Mouse (Mus musculus): Measurements from ENCODE around the gene Smg5.
"Not testable (repeated sequence)": the region's sequence is repeated elsewhere in the genome, so short reads cannot be mapped to it uniquely, and the experiment has no call there.

DNA sequence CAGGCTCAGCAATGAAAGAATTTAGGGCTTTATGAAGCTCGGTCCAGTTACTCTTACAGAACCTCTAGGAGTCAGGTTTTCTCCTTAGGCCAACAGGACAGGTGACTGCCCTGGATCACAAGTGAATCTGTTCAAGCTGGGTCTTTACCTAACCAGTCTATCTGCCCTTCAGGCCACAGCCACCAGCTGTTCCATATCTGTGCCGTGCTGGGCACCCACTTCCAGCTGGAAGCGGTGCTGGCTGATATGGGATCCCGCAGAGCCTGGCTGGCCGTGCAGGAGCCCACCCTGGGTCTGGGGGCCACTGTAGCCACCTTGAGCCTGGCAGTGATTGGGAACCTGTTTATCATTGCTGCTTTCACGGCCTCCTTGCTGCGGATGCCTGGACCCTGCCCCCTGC, 31.5 kb downstream of the Smg5 start:
- not testable (repeated sequence) for TF ChIP-seq CTCF (IDR thresholded peaks at IDR 0.05; ENCODE audit: low read depth); EP300 (optimal IDR thresholded peaks at IDR 0.05)
